Mouse (Mus musculus) CH12.LX (cell line): ENCODE measurements around the gene Lrguk. TPM values are rescaled to one million over a fixed set of nuclear protein-coding genes. Genes with fewer than 3 reads are reported as not detected.

Experiments
- DNase-seq: peaks from one replicate; pipeline ENCODE4 v3.0.0-alpha.2; 2013; ENCODE audit errors: extremely low read depth
- H3K27ac ChIP-seq: 2 replicates; pipeline ENCODE4 v1.5.1; 2012; ENCODE audit warnings: low read depth, mild to moderate bottlenecking, control low read depth, moderate library complexity; ENCODE audit not compliant: insufficient read depth
- H3K27me3 ChIP-seq: replicated peaks from 2 replicates; pipeline ENCODE3; 2012; ENCODE audit warnings: inconsistent platforms
- H3K36me3 ChIP-seq, 2 experiments: replicated peaks in 1 of 2; 2 replicates each; pipeline versions ENCODE3 to v1.6.1; 2012; ENCODE audit warnings: inconsistent platforms in 1 of 2, low read length in 1 of 2, mild to moderate bottlenecking in 1 of 2, mixed read lengths in 1 of 2, moderate library complexity in 1 of 2; ENCODE audit not compliant: control insufficient read depth in 1 of 2, insufficient read depth in 1 of 2
- H3K4me1 ChIP-seq, 2 experiments: 2 replicates each; pipeline ENCODE4 v1.6.1; 2012; ENCODE audit warnings: inconsistent platforms in 1 of 2, moderate library complexity in 1 of 2; ENCODE audit not compliant: insufficient read depth in 2 of 2, control insufficient read depth in 1 of 2
- H3K4me2 ChIP-seq: 2 replicates; pipeline ENCODE4 v1.6.1; 2012; ENCODE audit warnings: low read depth, mild to moderate bottlenecking, control low read depth; ENCODE audit not compliant: poor library complexity, insufficient read depth, severe bottlenecking
- H3K4me3 ChIP-seq, 3 experiments: fragments of 150-350 bp in 1 of 3; sonication (generic) in 1 of 3; replicated peaks in 1 of 3; 2 replicates each; pipeline versions ENCODE3 to v1.5.1; 2011 to 2012; ENCODE audit warnings: low read depth in 2 of 3, low read length in 2 of 3, mild to moderate bottlenecking in 2 of 3, moderate library complexity in 2 of 3, control low read depth in 1 of 3, improper control_type of control experiment in 1 of 3, inconsistent platforms in 1 of 3, mixed read lengths in 1 of 3; ENCODE audit not compliant: poor library complexity in 1 of 3
- H3K79me2 ChIP-seq: replicated peaks from 2 replicates; pipeline ENCODE4 v1.6.1; 2012; ENCODE audit warnings: mild to moderate bottlenecking, moderate library complexity; ENCODE audit not compliant: control insufficient read depth, poor library complexity, insufficient read depth, severe bottlenecking; ENCODE audit errors: extremely low read depth
- H3K9ac ChIP-seq: 2 replicates; pipeline ENCODE4 v1.6.1; 2012; ENCODE audit warnings: low read depth, mild to moderate bottlenecking, control low read depth, moderate library complexity; ENCODE audit not compliant: insufficient read depth
- H3K9me3 ChIP-seq: replicated peaks from 2 replicates; pipeline ENCODE3; 2012; ENCODE audit warnings: low read length, inconsistent platforms, mixed read lengths
- CHD1 ChIP-seq: IDR thresholded peaks from 2 replicates; pipeline ENCODE4 v1.6.1; 2012; ENCODE audit warnings: low read depth, low read length, improper control_type of control experiment, inconsistent platforms
- CTCF ChIP-seq, 2 experiments: IDR thresholded peaks in 1 of 2; conservative IDR thresholded peaks in 1 of 2; 2 replicates each; pipeline ENCODE4 v1.5.1; 2011 to 2012; ENCODE audit warnings: low read depth in 2 of 2, low read length in 2 of 2, improper control_type of control experiment in 1 of 2, inconsistent platforms in 1 of 2, mild to moderate bottlenecking in 1 of 2, moderate library complexity in 1 of 2
- ELF1 ChIP-seq: IDR thresholded peaks from 2 replicates; pipeline ENCODE4 v1.6.1; 2014; ENCODE audit warnings: low read depth, mild to moderate bottlenecking, inconsistent platforms, low read length, improper control_type of control experiment
- EP300 ChIP-seq: IDR thresholded peaks from 2 replicates; pipeline ENCODE4 v1.6.1; 2011; ENCODE audit warnings: low read length, improper control_type of control experiment
- IRF4 ChIP-seq: IDR thresholded peaks from 2 replicates; pipeline ENCODE4 v1.6.1; 2014; ENCODE audit warnings: low read depth, mild to moderate bottlenecking, inconsistent platforms, low read length, improper control_type of control experiment
- KAT2A ChIP-seq: IDR thresholded peaks from 2 replicates; pipeline ENCODE4 v1.6.1; 2012; ENCODE audit warnings: low read length, improper control_type of control experiment, inconsistent platforms; ENCODE audit not compliant: insufficient replicate concordance
- MAZ ChIP-seq: IDR thresholded peaks from 2 replicates; pipeline ENCODE4 v1.6.1; 2012; ENCODE audit warnings: low read depth, mild to moderate bottlenecking, inconsistent platforms, low read length, improper control_type of control experiment, moderate library complexity
- MEF2A ChIP-seq: IDR thresholded peaks from 2 replicates; pipeline ENCODE4 v1.6.1; 2014; ENCODE audit warnings: low read depth, mild to moderate bottlenecking, inconsistent platforms, low read length, improper control_type of control experiment, borderline replicate concordance
- MYC ChIP-seq: IDR thresholded peaks from 2 replicates; pipeline ENCODE4 v1.6.1; 2011; ENCODE audit warnings: low read depth, mild to moderate bottlenecking, improper control_type of control experiment, low read length
- PAX5 ChIP-seq: IDR thresholded peaks from 2 replicates; pipeline ENCODE4 v1.6.1; 2012; ENCODE audit warnings: low read length, inconsistent platforms, mixed read lengths
- RCOR1 ChIP-seq: conservative IDR thresholded peaks from 2 replicates; pipeline ENCODE4 v1.6.1; 2012; ENCODE audit warnings: low read depth, mild to moderate bottlenecking, inconsistent platforms, low read length, improper control_type of control experiment
- SMC3 ChIP-seq: IDR thresholded peaks from 2 replicates; pipeline ENCODE4 v1.6.1; 2011; ENCODE audit warnings: low read depth, low read length, improper control_type of control experiment
- TBP ChIP-seq: conservative IDR thresholded peaks from 2 replicates; pipeline ENCODE4 v1.6.1; 2011; ENCODE audit warnings: low read depth, low read length, improper control_type of control experiment
- TCF12 ChIP-seq: IDR thresholded peaks from 2 replicates; pipeline ENCODE4 v1.6.1; 2014; ENCODE audit warnings: low read depth, mild to moderate bottlenecking, inconsistent platforms, low read length, improper control_type of control experiment
- USF1 ChIP-seq: IDR thresholded peaks from 2 replicates; pipeline ENCODE4 v1.6.1; 2014; ENCODE audit warnings: low read depth, mild to moderate bottlenecking, inconsistent platforms, low read length, improper control_type of control experiment
- USF2 ChIP-seq: conservative IDR thresholded peaks from 2 replicates; pipeline ENCODE4 v1.6.1; 2011; ENCODE audit warnings: low read depth, low read length, improper control_type of control experiment
- ZC3H11A ChIP-seq: IDR thresholded peaks from 2 replicates; pipeline ENCODE4 v1.6.1; 2012; ENCODE audit warnings: low read depth, mild to moderate bottlenecking, inconsistent platforms, low read length, improper control_type of control experiment
- ZMIZ1 ChIP-seq: IDR thresholded peaks from 2 replicates; pipeline ENCODE4 v1.6.1; 2012; ENCODE audit warnings: low read depth, mild to moderate bottlenecking, inconsistent platforms, low read length, improper control_type of control experiment
- dilution Hi-C: fragments of 300-500 bp; cut with MboI; formaldehyde crosslinking; loops from 2 replicates; pipeline ENCODE4 v1.14.3; 2020; ENCODE audit warnings: low sequenced_read_pairs; ENCODE audit not compliant: extremely low pct_unique_long_range_greater_than_20kb, extremely low pct_ligation_motif_present
- in situ Hi-C: fragments of 300-500 bp; cut with MboI; formaldehyde crosslinking; loops from 3 replicates; pipeline ENCODE4 v1.14.3; 2019; ENCODE audit warnings: low sequenced_read_pairs, low pct_ligation_motif_present, low pct_unique_long_range_greater_than_20kb, mixed read lengths
- polyA plus RNA-seq: library from polyadenylated mRNA; unstranded; fragments of >175 nt; gene quantifications from 2 replicates; pipeline ENCODE4 v1.2.1, GENCODE M21; 2012; ENCODE audit warnings: low read depth; ENCODE audit not compliant: insufficient read length
- total RNA-seq, 2 experiments: library from RNA; depleted of rRNA; stranded (reverse); fragments of 300-350 nt in 1 of 2; fragments of >200 nt in 1 of 2; gene quantifications; 2 replicates each; pipeline ENCODE4 v1.2.3; 2012 to 2014

Gene Lrguk
- total and polyA plus RNA-seq, 3 experiments, result 0.85 to 1.6 (median 1.1) TPM

DNA sequence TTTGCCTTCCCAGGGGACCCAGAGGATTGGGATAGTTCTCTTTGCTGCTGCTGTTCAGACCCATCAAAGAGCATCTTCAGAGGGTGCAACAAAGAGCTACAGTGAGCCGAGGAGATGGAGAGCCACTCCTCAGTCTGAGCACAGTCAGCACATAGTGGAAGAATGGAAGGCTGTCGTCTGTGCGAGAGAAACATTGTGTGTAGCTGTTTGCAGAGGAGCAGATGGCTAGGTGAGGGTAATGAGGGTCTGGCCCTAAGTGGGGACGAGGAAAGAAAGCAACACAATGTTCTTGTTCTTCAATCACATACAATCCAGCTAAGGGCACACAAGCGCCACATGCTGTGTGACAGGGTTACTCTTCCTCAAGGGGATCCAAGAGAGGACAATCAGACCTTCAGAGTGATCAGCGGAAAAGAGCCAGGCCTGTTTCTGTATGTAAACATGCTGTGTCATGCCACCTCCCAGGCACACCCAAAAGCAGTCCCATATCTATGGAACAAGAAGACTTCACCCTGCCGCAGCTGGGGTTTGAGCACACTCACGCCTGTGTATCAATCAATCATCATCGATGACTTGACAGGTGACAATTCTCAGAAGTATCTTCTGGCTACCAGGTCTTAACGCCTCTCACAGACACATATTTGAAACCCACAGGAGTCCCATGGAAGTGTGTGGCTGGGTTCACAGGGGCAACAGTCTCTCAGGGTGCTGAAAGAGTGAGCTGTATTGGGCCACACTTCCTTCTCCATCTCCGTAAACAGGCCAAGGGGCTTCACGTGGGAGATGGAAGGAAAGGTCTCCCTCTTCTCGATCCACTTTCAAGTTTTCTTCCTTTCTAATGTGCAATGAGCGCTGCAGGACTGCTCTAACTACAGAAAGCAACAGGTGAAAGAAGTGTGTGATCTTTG, 127.8 kb downstream of the Lrguk start:
- no peak for DNase-seq
- TF ChIP-seq MYC (no peak), MAZ (no peak), SMC3 (no peak), KAT2A (no peak), CHD1 (no peak), RCOR1 (no peak), ZC3H11A (no peak), USF1 (no peak), EP300 (no peak), IRF4 (no peak), MEF2A (no peak), ELF1 (no peak), TBP (no peak), PAX5 (no peak), USF2 (no peak), TCF12 (no peak), CTCF (conservative IDR thresholded peaks at IDR 0.05 in 1 of 2, IDR thresholded peaks at IDR 0.05 in 1 of 2; ENCODE audit: low read depth in 2 of 2, low read length in 2 of 2) (no peak), ZMIZ1 (no peak)
- Histone ChIP-seq H3K27me3 (no peaks in the 10 kb centered on the region), H3K27ac (peak overlapping the region; percentile 58), H3K4me3 (no peak overlapping the region), H3K9me3 (no peaks in the 10 kb centered on the region), H3K4me2 (peak overlapping the region; percentile 42), H3K79me2 (no peaks in the 10 kb centered on the region), H3K36me3 (peaks cover 47 to 54% of the 10 kb centered on the region in 2 experiments), H3K4me1 (peaks cover 16 to 48% of the 10 kb centered on the region in 2 experiments), H3K9ac (no peak overlapping the region; the same call in 1 of the 2 replicates)
- in situ Hi-C loops, result no loop called here
- dilution Hi-C loops, result no loop called here

DNA sequence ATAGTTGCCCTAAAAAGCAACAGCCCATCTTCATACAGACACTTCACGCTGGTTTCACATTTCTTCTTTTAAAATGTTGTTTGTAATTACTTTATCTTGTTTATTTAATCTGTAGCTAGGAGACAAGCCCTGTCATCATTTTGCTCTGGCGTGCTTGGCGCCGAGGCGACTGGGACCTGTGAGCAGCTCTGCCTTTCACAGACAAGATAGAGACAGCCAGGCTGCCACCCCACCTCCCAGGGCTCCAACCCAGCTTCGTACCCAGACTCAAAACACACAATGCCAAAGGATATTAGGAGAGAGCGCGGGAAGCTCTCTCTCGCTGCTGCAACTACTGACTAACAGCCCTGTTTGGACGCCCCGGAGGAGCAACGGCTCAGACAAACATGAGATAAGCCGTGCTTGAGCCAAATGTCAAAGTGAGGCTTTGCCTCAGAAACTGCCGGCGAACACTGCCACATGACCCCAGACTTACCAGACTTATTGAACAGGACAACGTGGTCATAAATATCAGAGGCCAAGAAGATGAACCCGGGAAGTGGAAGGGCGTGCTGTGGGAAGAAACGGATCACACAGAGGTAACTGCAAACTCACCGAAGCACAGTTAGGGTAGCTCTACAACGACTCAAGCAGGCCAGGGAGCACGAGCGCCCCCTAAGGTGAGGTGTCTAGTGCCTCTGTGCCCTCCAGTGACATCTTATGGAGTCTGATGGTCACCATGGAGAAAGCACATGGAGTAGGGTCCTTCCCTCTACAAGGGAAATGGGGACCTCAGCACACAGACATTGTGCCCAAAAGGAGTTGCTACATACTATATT, 131.0 kb downstream of the Lrguk start:
- H3K4me1 ChIP-seq, result peaks cover 13 to 25% of the 10 kb centered on the region in 2 experiments
- H3K4me2 ChIP-seq, result no peak overlapping the region
- no peaks in the 10 kb centered on the region for H3K79me2 ChIP-seq
- H3K4me3 ChIP-seq, result no peak overlapping the region
- peak in 1 of 2 experiments; percentile 27; a peak in 2 of 4 replicates for TF ChIP-seq CTCF (conservative IDR thresholded peaks at IDR 0.05 in 1 of 2, IDR thresholded peaks at IDR 0.05 in 1 of 2; ENCODE audit: low read depth in 2 of 2, low read length in 2 of 2)
- TF ChIP-seq ZC3H11A, result no peak
- no peak for DNase-seq
- H3K27me3 ChIP-seq, result no peaks in the 10 kb centered on the region
- no peak overlapping the region for H3K27ac ChIP-seq
- H3K36me3 ChIP-seq, result peaks cover 63 to 84% of the 10 kb centered on the region in 2 experiments
- H3K9ac ChIP-seq, result no peak overlapping the region
- dilution Hi-C loops (no loop called here), in situ Hi-C loops (no loop called here)
- no peaks in the 10 kb centered on the region for H3K9me3 ChIP-seq
